Mouse (Mus musculus) erythroblast, embryonic 14.5 days (primary cell): ENCODE results near the gene Fam69b. TPM values are rescaled to one million over a fixed set of nuclear protein-coding genes. Genes with fewer than 3 reads are reported as not detected.

Source experiments
- H3K27me3 ChIP-seq: 2 replicates; pipeline ENCODE4 v1.6.1; 2012; ENCODE audit warnings: inconsistent platforms; ENCODE audit not compliant: control insufficient read depth
- H3K36me3 ChIP-seq: 2 replicates; pipeline ENCODE4 v1.6.1; 2012; ENCODE audit warnings: mild to moderate bottlenecking, inconsistent platforms; ENCODE audit not compliant: control insufficient read depth
- H3K4me1 ChIP-seq: 2 replicates; pipeline ENCODE4 v1.6.1; 2012; ENCODE audit warnings: inconsistent platforms; ENCODE audit not compliant: control insufficient read depth
- H3K4me3 ChIP-seq: replicated peaks from 2 replicates; pipeline ENCODE3; 2012; ENCODE audit warnings: moderate library complexity, mild to moderate bottlenecking, inconsistent platforms
- H3K9me3 ChIP-seq: 2 replicates; pipeline ENCODE4 v1.6.1; 2012; ENCODE audit warnings: low read length, inconsistent platforms, mixed read lengths; ENCODE audit not compliant: control insufficient read depth
- GATA1 ChIP-seq: IDR thresholded peaks from 2 replicates; pipeline ENCODE4 v1.6.1; 2012; ENCODE audit warnings: low read length, inconsistent platforms, mixed read lengths
- TAL1 ChIP-seq: IDR thresholded peaks from 3 replicates; pipeline ENCODE4 v1.6.1; 2012; ENCODE audit warnings: low read length, inconsistent platforms, mixed read lengths
- polyA plus RNA-seq: library from polyadenylated mRNA; stranded (reverse); fragments of >175 nt; gene quantifications from 2 replicates; pipeline ENCODE4 v1.2.3, GENCODE M21; 2012

Gene Fam69b
- polyA plus RNA-seq, result not detected in 2 replicates

GRCm38 (mm10) chr2:26627921-26628739, at the start of gene Fam69b:
Fam69b (plus strand) TSS chr2:26628457.
- Histone ChIP-seq H3K4me1 (peaks cover 6% of the 10 kb centered on the region), H3K9me3 (no peaks in the 10 kb centered on the region), H3K27me3 (peaks cover 30% of the 10 kb centered on the region), H3K4me3 (peak within 1 kb of the TSS; percentile 49), H3K36me3 (no peaks in the 10 kb centered on the region)
- TF ChIP-seq GATA1 (no peak), TAL1 (no peak)

- Histone ChIP-seq H3K4me3 (no peak within 1 kb of the TSS), H3K36me3 (no peaks in the 10 kb centered on the region), H3K27me3 (peaks cover 14% of the 10 kb centered on the region)
Measured at GRCm38 (mm10) chr2:26579714-26580113, 48.5 kb upstream of the Fam69b start, which contains the start of gene Egfl7. Egfl7 (plus strand) TSS chr2:26580014.

DNA sequence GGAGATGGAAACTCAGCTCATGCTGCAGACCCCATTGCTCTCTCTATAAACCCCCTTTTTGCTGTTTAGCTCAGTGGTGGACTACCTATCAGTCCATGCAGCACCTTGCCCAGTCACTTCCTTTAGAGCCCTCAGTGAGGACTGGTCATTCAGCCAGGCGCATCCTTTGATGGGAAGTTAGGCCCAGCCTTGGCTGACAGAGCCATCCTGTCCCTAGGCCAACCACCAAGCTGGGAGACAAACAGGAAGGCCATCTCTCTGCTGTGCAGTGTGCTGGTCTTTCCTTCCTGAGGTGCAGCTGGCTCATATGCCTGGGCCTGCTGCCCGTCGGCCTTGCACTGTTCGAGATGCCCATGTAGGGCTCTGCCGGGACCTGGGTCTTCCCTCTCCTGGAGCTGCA, 47.5 kb upstream of the Fam69b start:
- Histone ChIP-seq H3K27me3 (peaks cover 22% of the 10 kb centered on the region), H3K9me3 (no peaks in the 10 kb centered on the region), H3K36me3 (no peaks in the 10 kb centered on the region), H3K4me1 (peaks cover 30% of the 10 kb centered on the region), H3K4me3 (no peak overlapping the region)
- TF ChIP-seq GATA1, result no peak
- no peak for TF ChIP-seq TAL1

More at GRCm38 (mm10) chr2:26579714-26580113, 48.5 kb upstream of the Fam69b start, which contains the start of gene Egfl7:
- no peak for TF ChIP-seq TAL1
- TF ChIP-seq GATA1, result no peak
- Histone ChIP-seq H3K9me3 (no peaks in the 10 kb centered on the region), H3K4me1 (peaks cover 37% of the 10 kb centered on the region)

- TF ChIP-seq TAL1 (no peak), GATA1 (no peak)
- Histone ChIP-seq H3K36me3 (no peaks in the 10 kb centered on the region), H3K27me3 (peaks cover 23% of the 10 kb centered on the region), H3K4me1 (peaks cover 28% of the 10 kb centered on the region), H3K9me3 (no peaks in the 10 kb centered on the region), H3K4me3 (no peak overlapping the region)
Measured at GRCm38 (mm10) chr2:26582203-26582602, 46.1 kb upstream of the Fam69b start.

GRCm38 (mm10) chr2:26582741-26583140, 45.5 kb upstream of the Fam69b start:
- H3K36me3 ChIP-seq, result no peaks in the 10 kb centered on the region
- no peak for TF ChIP-seq TAL1
- no peak for TF ChIP-seq GATA1
- peaks cover 28% of the 10 kb centered on the region for H3K4me1 ChIP-seq
- H3K9me3 ChIP-seq, result no peaks in the 10 kb centered on the region
- peaks cover 23% of the 10 kb centered on the region for H3K27me3 ChIP-seq
- H3K4me3 ChIP-seq, result no peak overlapping the region

- Histone ChIP-seq H3K27me3 (peaks cover 23% of the 10 kb centered on the region), H3K4me3 (no peak overlapping the region), H3K9me3 (no peaks in the 10 kb centered on the region), H3K4me1 (peaks cover 36% of the 10 kb centered on the region), H3K36me3 (no peaks in the 10 kb centered on the region)
- TF ChIP-seq TAL1, result no peak
- no peak for TF ChIP-seq GATA1
Measured at GRCm38 (mm10) chr2:26583640-26584039, 44.6 kb upstream of the Fam69b start.

DNA sequence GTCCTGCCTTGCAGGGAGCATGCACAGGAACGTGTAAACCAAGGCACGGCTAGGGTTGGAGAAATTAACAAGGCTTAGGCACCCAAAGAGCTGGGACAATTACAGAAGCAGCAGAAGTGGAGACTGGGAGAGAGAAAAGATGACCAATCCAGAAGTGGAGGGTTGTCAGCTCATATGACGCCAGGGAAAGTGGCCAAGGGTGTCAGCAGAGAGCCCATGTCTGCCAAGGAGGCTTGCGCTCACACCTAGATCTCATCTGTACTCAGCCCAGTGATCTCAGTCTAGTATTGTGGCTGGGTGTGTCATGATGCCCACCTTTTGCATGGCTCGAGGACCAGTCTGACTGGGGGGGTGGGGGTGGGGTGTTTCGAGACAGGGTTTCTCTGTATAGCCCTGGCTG, 42.5 kb upstream of the Fam69b start:
- Histone ChIP-seq H3K4me3 (peak overlapping the region; percentile 18), H3K27me3 (peaks cover 23% of the 10 kb centered on the region), H3K36me3 (peaks cover 5% of the 10 kb centered on the region; the same call in 1 of the 2 replicates), H3K9me3 (no peaks in the 10 kb centered on the region), H3K4me1 (peaks cover 36% of the 10 kb centered on the region)
- no peak for TF ChIP-seq GATA1
- TF ChIP-seq TAL1, result no peak

GRCm38 (mm10) chr2:26586294-26587043, 41.8 kb upstream of the Fam69b start, which contains the start of gene Gm20532:
Gm20532 (plus strand) TSS chr2:26586639.
- Histone ChIP-seq H3K9me3 (no peaks in the 10 kb centered on the region), H3K27me3 (peaks cover 23% of the 10 kb centered on the region), H3K36me3 (peaks cover 12% of the 10 kb centered on the region; the same call in 1 of the 2 replicates), H3K4me1 (peaks cover 36% of the 10 kb centered on the region), H3K4me3 (peak within 1 kb of the TSS; percentile 65)
- no peak for TF ChIP-seq GATA1
- TF ChIP-seq TAL1, result no peak

- Histone ChIP-seq H3K27me3 (peaks cover 23% of the 10 kb centered on the region), H3K36me3 (peaks cover 15% of the 10 kb centered on the region; the same call in 1 of the 2 replicates), H3K4me3 (peak overlapping the region; percentile 65), H3K9me3 (no peaks in the 10 kb centered on the region), H3K4me1 (peaks cover 36% of the 10 kb centered on the region)
- no peak for TF ChIP-seq TAL1
- no peak for TF ChIP-seq GATA1
Measured at GRCm38 (mm10) chr2:26587044-26587405, 41.2 kb upstream of the Fam69b start.
